Mouse (Mus musculus): ENCODE results near the gene Kif13a.

The Kif13a gene

DNA sequence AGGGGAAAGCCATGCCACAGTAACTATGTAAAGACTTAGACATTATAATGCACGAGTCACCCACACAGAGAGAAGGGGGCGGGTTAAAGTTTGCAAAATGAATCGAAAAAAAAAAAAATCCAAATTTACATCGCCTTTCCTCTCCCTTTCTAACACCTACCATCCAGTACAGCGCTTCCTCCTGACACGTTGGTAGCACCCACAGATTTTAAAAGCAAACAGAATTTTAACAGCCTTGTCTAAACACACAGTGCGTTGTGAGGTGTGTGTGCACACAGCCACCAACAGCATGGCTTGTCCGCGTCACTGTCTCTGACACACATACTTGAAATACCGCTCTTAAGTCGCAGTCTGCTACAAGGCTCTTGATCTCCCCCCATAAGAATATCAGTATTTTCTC, 94.3 kb downstream of the Kif13a start:
- no peak for DNase-seq (ENCODE audit: low spot score in 2 of 2)

DNA sequence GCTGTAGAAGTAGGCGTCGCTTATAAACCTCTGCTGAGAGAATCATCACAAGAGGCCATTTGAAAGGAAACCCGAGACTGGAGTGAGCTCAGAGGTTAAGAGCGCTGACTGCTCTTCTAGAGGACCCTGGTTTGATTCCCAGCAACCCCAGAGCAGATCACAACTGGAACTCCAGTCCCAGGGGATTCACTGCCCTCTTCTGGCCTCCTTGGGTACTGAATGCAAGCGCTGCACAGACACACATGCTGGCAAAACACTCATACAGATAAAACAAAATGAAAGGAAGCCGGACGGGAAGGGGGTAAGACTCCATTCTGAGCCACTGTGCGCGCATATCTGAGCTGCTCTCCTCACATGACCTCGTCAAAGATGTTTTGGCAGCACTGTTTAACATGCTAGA, 94.9 kb downstream of the Kif13a start:
- DNase-seq (ENCODE audit: low spot score in 2 of 2), result no peak

DNA sequence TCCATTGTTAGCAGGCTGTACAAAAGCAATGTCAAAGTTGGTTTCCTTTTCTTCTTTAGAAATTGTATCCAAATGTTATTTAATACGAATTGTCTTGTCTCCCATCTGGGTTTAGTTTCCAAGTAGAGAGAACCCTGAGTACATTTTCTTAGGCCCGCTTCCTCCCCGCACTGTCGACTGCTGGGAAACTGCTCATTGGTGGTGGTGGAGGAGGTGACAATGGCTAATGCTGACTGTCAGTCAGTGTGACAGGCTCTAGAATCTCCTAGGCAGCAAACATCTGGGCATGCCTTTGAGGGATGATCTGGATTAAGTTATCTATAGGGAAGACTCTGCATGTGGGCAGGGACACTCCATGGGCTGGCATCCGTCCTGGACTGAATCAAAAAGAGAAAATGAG, 96.1 kb downstream of the Kif13a start:
- no peak for DNase-seq (ENCODE audit: low spot score in 2 of 2)

DNA sequence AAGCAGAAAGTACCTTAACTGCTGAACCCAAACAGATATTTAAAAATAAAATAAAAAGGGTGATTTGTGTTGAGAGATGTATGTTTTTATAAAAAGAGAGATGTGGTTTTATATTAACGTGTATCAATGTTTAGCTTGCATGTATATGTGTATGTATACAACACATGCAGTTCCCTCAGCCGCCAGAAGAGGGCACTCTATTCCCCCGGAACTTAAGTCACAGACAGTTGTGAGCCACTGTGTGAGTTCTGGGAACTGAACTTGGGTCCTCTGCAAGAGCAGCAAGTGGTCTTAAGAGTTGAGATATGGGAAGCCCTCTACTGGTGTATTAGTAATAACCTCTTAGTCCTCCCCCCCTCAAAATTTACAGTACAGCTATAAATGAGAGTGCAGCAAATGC, 96.7 kb downstream of the Kif13a start:
- peak; percentile 23 to 45 for DNase-seq (ENCODE audit: low spot score in 2 of 2)

DNA sequence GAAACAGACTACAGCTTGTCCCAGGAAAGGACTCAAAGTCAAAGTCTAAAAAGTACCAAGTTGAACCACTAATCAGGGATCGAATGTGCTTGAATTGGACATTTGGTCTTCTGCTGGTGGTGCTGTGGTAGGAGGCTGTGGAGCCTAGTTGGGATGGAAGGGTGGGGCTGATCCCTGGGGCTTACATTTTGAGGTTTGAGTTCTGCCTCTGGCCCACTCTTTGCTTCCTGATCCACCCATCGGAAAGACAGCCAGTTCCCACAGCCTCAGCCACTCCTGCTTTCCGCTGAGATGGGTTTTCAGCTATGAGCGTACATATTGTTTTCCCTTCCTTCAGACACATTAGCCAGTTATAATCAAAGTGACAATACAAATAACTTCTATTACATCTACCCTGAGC, 106.4 kb downstream of the Kif13a start:
- no peak for DNase-seq (ENCODE audit: low spot score in 2 of 2)

DNA sequence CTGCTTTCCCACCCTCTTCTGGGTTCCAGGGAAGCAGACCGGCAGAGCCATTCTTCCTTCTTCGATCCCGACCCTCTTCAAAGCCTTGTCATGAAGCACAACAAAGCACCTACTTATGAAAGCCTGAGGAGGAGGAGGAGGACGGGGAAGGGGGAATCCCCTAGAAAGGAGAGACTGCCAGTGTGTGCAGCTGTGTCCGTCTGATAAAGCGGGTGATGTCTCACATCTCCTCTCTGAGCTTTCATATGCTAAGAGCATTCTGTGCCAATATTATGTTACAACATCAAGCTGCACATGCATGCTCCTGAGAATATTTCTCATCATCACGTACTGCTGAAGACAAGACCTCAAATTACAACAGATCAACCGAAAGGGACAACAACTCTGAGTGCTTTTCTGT, 107.5 kb downstream of the Kif13a start:
- DNase-seq (ENCODE audit: low spot score in 2 of 2), result no peak

DNA sequence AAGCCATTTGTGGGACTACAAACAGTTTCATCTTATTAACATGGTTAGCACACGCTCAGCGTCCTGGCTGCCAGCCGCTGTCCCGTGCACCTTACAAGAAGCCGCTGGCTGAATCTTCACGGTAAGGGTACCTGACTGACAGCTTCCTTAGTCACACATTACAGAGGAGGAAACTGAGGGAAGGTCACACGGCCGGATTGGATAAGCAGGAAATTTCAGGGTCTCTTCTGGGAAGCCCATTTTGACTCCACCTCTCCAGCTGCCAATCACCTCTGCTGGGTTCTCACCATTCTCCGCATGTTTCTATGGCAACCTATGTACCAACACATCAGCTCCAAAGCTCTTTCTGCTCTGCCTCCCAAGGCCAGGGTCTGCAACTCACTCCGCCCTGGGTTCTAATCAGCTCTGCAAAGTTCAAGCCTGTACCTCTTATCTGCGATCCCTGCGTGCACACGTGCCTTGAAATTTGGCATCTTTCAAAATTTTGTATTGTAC, 109.9 kb downstream of the Kif13a start:
- DNase-seq (ENCODE audit: low spot score in 2 of 2), result no peak

DNA sequence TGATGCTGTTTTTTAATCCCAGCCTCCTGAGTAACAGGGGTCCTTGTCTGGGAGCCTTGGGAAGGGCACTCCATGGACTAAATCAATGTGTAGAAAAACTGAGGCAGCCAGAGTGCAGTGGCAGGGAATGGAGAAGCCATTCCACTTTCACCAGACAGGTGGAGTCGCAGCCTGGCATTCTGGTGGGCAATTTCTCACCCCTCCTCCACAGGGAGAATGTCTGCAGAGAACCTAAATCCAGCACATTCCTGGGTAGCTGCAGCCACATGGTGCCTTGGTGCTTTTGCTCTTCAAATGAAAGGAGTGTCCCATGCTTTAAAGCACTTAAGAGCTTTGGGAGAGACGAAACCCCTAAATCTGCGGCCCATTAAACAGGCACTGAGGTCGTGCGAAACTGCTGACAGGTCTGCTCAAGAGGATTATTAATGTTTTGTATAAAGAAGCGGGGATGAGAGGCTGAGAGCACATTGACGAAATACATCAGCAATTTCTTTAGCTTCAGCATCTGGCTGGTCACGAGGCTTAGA, 110.4 kb downstream of the Kif13a start:
- no peak for DNase-seq (ENCODE audit: low spot score in 2 of 2)

DNA sequence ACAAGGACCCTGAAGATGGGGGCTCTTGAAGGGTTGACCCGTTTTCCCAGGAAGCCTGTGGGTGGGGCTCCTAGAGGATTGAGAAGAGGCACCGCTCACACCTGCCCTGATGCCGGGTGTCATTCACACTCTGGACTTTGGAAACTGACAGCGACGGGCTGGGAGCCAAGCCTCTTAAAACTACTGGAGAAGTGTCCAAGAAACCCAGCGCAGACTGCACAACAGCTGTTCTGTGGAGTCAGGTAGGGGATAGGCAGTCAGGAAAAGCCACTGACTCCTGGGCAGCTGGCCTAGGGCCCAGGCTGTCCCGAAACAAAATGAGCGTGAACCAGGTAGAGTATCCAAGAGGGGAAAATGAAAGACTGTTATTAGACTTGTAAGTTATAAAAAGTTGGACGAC, 111.3 kb downstream of the Kif13a start:
- no peak for DNase-seq (ENCODE audit: low spot score in 2 of 2)

DNA sequence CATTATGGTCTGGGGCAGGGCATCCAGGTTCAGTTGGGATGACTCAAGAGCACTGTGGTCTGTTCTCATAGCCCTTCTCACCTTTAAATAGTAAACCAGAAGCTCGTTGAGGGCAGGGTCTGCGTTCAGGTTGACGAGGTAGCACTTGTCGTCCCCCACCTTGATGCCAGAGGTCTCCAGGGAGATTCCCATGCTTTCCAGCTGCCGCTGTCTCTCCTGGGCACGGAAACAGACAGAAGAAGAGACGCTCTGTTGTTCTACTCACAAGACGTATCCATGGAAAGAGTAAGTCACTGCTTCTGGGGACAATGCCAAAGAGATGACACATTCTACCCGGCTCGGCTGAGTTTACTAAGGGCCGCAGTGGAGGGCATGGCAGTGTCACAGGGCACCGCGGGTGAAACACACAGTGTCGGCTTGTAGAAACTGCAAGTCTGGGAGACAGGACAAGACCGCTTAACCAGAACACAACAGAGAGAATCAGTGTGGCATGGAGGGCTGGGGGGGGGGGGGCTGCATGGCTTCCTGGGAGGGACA, 117.0 kb downstream of the Kif13a start:
- no peak for DNase-seq (ENCODE audit: low spot score in 2 of 2)

DNA sequence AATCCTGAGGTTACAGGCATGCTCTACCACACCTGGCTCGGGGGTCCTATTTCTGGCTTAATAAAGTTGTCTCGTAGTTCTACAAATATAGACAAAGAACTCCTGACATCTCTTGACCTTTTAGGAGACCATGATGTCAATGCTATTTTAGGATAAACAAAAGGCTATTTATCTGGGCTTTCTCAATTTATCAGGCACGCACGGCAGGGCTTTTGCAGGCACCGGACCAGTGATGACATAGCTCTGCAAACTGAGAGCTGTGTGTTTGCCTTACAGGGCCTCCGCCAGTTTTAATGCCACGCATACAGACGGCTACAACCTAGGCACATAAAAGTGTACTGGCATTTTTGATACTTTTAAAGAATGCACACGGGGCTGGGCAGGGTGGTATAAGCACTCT, 118.0 kb downstream of the Kif13a start:
- DNase-seq (ENCODE audit: low spot score in 2 of 2), result no peak

DNA sequence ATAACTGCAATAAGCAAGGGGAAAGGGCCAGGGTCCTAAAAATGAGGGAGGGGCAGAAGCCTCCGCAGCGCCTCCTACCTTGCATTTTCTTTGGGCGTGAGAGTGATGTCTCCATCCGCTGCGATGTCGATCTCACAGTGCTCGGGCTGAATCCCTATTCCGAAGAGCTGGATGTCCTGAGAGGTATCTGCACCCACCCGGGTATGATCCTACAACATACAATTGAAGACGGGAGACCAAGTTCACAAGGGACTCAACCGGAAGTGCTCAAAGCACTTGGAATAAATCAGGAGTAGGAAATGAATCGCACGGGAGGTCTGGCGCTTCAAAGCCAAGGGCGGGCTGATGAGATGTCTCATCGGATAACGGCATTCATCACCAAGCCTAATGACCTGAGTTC, 119.1 kb downstream of the Kif13a start:
- DNase-seq (ENCODE audit: low spot score in 2 of 2), result no peak

DNA sequence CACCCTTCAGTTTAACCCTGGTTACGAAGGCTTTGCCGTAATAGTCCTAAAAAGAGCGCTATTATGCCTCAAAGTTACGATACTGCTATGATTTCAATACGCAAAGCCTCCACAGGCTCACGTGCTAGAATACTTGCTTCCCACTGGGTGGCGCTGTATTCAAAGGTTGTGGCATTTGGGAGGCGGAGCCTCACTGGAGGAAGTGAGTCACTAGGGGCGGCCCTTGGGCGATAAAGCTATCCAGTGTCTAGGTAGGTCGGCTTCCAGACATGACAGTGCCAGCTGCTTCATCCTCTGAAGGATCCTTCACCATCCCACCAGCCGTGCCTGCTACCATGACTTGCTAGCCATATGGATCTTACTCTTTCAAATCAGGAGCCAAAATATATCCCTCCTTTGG, 119.6 kb downstream of the Kif13a start:
- DNase-seq (ENCODE audit: low spot score in 2 of 2), result peak in 1 of 2 experiments; percentile 55

DNA sequence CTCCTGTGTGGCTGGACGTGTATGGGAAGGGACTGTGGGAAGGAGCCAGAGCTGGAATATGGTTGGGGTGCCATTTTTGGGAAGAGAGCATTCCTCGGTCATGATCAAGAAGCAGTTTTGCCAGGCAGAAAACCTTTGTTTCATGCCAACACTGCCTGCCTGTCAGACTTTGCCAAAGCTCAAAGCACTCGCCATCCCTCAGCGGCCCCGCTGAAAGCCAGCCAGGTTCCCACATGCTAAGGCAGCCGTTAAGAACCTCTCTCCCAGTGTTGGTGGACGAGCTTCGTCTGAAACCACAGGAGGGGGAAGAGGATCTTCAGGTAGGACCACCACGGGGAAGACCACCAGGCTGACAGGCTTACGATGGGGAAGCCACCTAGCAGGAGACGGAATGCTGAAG, 121.8 kb downstream of the Kif13a start:
- DNase-seq (ENCODE audit: low spot score in 2 of 2), result no peak

DNA sequence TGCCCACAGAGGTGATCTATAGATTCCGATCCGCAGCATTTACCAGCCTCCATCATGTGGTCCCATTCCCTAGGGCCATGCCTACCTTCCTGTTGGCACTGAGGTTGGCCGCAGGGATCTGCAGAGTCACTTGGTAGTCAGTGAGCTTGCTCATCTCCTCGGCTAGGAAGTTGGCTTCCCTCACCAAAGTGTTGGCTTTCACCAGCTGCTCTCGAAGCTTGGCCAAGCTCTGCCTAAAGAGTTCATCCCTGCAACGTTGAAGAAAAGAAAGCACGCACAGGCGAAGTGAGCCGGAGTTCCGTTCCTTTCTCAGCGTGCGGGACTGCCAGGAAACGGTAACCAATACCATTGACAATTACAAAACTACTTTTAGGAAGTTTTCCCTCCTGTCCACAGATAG, 128.5 kb downstream of the Kif13a start:
- DNase-seq (ENCODE audit: low spot score in 2 of 2), result no peak

DNA sequence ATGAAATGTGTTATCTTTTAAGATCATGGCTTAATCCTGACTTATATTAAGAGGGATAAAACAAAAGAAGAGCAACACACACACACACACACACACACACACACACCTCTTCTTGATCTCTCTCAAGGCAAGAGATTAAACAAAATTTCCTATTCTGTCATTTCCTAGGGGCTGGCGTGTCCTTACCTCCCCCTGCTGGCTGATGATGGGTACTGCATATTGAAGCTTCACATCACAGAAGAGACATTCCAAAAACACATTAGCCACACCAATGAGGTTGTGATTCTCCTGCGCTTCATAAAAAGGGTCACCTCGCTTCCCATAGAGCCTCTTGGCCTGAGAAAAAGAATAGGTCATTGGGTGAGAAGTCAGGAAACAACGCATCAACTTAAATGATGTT, 131.5 kb downstream of the Kif13a start:
- peak; percentile 23 to 68 for DNase-seq (ENCODE audit: low spot score in 2 of 2)

DNA sequence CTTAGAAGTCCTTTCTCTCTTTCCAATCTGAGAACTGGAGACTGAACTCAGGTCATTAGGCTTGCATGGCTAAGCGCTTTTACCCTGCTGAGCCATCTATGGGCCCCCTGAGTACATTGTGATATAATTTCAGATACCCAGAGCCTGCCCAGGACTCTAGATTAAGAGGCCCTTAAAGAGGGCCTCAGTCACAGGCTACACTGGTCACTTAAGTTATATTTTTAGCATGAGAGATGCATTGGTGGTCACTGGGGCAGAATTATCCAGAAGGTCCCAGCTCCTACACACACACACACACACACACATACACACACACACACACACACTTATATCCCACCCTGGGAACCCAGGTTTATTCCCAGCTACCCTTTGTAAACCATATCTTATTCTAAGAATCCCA, 133.3 kb downstream of the Kif13a start:
- no peak for DNase-seq (ENCODE audit: low spot score in 2 of 2)

DNA sequence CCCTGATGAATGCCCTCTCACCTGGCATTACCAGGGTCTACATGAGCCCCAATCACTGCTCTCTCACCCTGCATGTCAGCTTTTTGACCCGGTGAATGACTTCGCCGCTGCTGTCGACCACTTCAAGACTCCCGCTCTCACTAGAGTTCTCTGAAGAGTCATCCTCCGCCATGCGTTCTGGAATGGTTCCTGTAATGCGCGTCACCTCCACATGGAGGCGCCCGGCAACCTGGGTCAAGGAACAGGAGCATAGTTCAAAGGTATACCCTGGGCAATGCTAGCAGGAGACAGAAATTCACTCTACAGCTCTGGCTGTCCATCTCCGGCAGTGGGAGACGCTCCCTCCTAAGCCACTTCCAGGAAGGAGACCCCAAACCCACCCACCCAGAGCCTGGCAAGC, 135.8 kb downstream of the Kif13a start:
- DNase-seq (ENCODE audit: low spot score in 2 of 2), result peak in 1 of 2 experiments; percentile 43

DNA sequence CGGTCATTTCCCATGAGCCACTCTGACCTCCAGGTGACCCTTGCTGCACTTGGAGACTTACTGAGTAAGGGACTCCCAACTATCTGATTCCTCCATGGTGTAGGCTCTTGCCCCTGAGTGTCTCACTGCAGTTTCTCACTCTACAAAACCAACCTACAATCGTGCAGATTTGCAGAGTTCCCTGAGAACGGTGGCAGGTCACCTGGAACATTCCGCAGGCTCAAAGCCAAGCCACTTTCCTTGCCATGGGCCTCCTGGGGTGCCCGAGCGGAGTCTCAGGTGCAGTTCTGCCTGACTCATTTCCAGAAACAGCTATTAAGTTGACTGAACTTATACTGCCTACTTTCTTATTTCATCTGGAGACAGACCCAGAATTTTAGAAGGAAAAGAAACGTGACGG, 141.2 kb downstream of the Kif13a start:
- DNase-seq (ENCODE audit: low spot score in 2 of 2), result no peak

DNA sequence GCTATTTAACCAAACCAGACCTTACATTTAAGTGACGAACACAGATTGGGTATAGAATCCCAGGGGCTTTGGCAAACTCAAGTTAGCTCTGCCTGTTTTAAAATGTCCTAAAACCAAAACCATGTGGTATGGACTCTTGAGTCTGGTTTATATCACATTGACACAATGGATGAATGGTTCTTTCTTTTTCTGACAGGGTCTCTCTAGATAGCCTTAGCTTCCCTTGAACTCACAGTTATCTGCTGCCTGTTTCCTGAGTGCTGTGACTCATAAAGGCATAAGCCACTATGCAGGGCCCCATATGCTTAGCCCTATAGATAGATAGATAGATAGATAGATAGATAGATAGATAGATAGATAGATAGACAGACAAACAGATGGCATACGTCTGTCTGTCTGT, 142.8 kb downstream of the Kif13a start:
- DNase-seq (ENCODE audit: low spot score in 2 of 2), result no peak

DNA sequence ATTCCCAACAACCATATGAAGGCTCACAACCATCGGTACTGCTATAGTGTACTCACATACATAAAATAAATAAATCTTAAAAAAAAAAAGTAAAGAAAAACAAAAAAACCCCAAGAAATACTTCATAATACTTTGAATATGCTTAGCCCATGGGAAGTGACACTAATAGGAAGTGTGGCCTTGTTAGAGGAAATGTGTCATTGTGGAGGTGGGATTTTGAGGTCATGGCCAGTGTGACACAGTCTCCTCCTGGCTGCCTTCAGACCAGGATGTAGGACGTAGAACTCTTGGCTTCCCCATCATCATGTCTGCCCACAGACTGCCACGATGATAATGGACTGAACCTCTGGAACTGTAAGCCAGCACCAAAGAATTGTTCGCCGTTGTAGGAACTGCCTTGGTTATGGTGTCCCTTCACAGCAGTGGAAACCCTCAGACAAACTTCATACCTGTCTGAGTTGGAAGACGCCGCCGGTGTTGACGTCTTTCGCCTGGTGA, 143.6 kb downstream of the Kif13a start:
- DNase-seq (ENCODE audit: low spot score in 2 of 2), result no peak

DNA sequence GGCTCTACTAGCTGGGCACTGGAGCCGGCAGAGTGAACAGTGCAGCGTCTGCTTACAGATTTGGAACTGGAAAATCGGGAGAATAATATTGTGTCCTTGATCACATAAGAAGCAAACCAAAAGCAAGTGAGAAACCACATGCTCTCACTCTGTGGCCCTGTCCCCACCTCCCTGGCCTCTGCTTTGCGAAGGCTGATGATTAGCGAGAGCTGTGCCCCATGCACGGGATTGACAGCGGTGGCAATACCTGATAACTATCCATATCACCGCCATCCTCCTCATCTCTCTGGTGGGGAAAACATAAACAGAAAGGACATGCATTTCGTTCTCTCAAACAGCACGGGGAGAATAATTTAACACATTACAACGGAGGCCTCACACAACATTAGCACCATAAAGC, 149.3 kb downstream of the Kif13a start:
- no peak for DNase-seq (ENCODE audit: low spot score in 2 of 2)

DNA sequence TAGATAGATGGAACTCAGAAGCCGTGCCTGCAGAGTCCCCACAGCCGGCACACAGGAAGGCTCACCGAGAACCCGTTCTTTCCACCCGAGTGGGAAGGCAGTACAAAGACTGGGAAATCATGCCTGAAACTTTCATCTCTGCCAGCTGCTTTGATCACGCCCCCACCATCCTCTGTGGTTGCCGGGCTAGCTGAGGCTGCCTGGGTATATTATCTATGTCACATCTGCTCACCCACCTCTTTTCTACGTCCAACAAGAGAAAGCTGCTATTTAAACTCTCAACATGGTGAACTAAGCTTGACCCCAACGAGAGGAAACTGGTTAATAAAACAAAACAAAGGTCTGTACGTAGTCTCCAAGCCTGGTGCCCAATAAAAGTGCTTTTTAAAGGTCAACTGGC, 149.8 kb downstream of the Kif13a start:
- DNase-seq (ENCODE audit: low spot score in 2 of 2), result no peak

DNA sequence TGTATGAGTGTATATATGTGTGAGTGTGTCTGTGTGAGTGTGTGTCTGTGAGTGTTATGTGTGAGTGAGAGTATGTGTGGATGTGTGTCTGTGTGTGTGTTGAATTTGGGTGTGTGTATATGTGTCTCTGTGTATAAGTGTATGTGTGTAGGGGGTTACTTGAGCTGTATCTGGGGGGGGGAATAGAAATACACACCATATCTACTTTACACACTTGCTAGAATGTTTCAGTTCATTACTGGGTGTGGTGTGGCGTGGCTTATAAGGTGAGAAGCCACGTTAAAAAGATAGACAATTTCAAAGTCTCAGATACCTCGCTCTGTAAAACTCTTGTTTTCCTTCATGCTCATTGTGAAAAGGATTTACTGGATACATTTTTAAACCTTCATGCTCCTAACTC, 152.2 kb downstream of the Kif13a start:
- DNase-seq (ENCODE audit: low spot score in 2 of 2), result no peak

Data from spleen, postnatal 10 days (tissue).